Mouse (Mus musculus) layer of hippocampus, postnatal 36 days (tissue): Measurements from ENCODE around the gene Nmrk1. TPM values are rescaled to one million over a fixed set of nuclear protein-coding genes. Genes with fewer than 3 reads are reported as not detected.
A peak's percentile ranks its signal among the peaks of the same experiment; 100 is the strongest.

Source experiments
- DNase-seq, 2 experiments: peaks; one replicate each; pipeline ENCODE4 v3.0.0; 2022
- total RNA-seq, 2 experiments: library from RNA; stranded (reverse); gene quantifications; 2 replicates each; pipeline ENCODE4 v1.2.3; 2021

The Nmrk1 gene
- total RNA-seq, 2 experiments from 2014 or later = 9.5 to 9.6 TPM

DNA sequence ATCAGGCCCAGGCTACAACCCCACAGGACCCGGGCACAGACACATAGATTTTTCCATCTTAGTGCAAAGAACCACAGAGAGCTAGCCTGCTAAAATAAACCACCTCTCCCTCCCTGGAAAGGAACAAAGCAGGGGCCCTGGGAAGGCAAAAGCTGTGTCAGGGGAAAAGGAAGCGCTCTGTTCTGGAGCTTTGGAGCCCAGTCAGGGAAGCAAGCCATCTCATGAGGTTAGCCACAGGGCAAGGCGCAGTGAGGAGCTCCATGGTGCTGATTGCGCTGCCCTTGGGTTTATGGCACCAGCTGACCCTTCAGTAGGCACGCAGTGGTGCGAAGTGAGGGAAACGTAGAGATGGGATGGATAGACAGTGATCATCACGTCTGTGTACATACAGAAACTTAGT, 22.6 kb downstream of the Nmrk1 start:
- no peak for DNase-seq

DNA sequence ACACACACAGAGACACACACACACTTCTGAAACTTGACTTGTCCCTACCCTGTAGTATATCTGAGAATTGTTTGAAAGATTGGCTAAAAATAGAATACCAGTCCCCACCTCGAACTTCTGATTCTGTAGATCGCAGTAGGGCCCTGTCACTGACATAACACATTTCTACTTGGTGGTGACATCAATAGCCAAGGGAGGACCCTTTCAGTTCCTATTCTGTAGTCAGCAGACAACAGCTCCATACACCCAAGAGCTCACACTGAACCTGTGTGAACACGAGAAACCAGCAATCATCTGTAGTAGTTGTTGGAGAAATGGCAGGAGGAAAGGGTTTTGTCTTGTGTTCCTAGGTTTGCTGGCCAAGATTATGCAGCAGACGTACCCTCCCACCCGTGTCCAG, 23.2 kb downstream of the Nmrk1 start:
- no peak for DNase-seq

DNA sequence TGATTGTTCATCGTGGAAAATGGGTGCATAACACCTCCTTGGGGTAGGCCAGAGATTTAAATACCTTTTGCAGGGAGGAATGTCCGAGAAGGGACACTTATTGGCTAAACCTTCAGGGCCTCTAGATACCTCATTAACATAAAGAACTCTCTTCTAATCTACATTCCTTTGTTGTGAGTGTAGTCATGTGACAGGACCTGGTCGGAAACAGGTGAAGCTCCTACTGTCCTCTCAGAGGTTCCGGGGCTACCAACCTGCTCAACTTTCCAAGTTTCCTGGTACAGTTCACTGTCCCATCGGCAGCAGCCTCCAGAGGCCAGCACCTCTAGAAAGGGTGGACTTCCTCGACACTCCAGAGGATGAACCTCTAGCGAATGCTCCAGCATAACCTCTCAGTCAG, 24.2 kb downstream of the Nmrk1 start:
- DNase-seq = no peak

DNA sequence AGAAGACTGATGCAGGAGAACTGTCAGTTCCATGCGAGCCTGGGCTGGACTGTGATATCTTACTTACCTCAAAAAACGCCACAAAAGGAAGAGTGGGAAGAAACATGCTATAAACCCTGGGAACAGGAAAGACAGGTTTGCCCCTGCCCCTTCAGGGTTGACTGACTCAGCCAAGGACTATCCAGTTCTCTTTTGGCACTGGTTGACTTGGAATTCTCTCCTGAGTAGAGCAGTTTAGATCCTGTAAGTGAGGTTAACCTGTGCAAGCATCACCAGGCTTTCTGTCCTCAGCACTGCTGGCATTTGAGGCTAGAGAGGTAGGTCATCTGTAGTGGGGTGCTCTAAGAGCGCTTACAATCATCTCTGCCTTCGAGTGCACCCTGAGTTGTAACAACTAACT, 26.7 kb downstream of the Nmrk1 start:
- no peak for DNase-seq

DNA sequence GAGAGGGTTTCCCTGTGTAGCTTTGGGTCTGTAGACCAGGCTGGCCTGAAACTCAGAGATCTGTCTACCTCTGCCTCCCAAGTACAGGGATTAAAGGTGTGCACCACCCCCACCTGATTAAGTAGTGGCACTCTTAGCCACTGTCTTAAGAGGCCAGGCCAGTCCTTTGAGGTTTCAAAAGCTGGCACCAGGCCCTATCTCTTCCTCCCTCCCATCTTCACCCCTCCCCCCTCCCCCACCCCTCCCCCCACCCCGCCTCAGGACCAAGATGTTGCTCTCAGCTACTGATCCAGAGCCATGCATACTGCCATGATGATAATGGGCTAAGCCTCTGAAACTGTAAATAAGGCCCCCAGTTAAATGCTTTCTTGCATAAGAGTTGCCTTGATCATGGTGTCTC, 27.6 kb downstream of the Nmrk1 start:
- DNase-seq = no peak

DNA sequence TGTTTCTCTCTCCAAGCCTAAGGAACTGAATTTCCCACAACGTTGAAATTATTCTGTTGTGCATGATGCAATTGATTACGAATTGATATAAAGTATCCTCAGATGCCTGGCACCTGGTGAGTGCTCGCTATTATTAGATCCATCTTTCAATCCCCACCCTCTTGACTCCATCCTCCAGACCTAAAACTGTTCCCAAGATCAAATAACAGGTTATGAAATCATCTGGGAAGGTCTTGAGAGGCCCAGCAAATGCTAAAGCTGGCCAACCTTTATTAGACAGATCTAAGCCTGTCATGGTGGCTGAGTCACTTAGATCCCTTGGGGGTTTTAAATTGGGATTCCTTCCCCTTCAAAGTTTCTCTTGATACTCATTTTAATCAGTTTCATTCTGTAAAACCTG, 28.7 kb downstream of the Nmrk1 start:
- no peak for DNase-seq

DNA sequence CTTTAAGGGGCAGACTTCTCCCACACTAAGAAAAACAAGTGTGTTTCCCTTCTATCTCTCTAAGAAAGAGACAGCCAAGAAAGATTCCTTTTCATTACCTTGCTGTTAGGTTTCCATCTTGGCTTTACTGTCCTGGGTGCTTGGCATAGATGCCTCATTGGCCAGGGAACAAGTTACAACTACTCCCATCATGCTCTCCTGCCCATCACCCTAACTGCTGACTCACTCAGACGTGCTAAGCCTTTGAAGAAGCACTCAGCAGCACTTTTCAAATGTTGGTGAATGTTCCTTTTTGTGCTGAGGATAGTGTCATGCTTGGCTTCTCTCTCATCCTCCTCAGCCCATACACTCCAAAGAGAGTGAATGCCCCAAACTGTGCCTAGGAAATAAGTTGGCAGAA, 29.9 kb downstream of the Nmrk1 start:
- no peak for DNase-seq

DNA sequence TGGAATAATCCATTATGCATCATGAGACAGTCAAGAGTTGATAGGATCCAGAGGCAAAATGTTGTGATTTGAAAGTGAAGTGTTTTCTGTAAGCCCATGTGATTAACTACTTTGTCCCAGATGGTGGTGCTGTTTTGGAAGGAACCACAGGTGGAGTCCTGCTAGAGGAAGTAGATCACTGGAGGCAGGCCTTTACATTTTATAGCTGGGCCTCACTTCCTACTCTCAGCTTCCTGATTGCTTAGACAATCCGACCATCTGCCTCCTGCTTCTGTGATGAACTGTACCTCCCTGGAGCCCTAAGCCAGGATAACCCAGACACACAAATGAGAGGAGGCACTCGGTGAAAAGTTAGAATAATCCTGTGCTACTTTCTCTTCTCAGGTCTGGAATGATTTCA, 32.2 kb downstream of the Nmrk1 start:
- DNase-seq = no peak

DNA sequence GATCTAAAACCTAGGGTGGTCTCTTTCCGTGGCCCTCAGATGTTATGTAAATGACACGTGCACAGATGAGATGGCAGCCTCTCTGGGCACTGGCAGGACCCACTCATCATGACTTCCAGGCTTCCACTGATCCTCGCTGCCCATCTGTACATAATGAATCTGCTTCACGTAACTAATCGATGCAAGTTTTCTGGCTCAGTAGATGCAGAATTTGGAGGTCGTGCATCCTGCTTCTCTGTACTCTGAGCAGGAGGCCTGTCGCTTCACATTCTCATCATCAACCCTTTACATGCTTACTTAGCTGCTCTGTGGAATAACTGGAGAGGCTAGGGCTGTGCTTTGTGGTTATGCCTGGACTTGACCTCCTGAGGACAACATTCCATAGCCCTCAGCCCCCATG, 35.2 kb downstream of the Nmrk1 start:
- no peak for DNase-seq

DNA sequence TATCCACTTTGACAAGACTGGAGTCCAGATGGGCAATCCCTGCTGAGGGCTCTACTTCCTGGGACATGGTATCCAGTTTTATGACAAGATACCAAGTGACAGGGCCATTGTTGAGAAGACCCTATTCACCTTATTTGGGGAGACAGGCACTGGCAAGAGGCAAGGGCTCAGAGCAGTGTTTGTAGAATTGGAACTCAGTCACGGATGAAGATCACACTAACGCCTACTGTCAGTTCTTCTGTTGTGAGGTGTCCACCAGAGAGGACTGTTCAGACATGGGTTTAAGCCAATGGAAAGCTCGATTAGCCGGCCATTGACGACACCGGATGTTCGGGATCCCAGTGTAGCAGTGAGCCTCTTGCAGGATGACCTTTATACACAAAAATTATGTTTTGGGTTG, 37.8 kb downstream of the Nmrk1 start:
- DNase-seq = no peak

DNA sequence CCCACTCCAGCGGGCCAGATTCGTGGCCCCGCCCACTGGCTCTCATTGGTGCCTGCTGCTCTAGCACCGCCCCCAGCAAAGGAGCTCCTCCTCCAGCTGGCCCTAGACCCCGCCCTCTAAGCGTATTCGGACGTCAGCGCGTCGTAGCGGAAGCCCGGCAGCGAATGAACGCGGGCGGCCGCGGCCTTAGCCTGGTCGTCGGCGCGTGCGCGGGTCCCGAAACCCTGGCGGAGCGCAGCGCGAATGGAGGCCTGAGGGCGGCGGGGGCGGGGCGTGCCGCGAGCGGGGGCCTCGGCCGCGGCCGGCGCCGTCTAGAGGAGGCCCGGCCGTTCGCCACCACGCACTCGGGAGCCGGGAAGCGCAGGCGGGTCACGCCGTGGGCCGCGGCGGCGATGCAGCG, 38.9 kb downstream of the Nmrk1 start, which contains the start of gene Carnmt1:
Carnmt1 (plus strand) TSS at position 157 of the 400 bp plus-strand sequence.
- DNase-seq = peak; percentile 98

DNA sequence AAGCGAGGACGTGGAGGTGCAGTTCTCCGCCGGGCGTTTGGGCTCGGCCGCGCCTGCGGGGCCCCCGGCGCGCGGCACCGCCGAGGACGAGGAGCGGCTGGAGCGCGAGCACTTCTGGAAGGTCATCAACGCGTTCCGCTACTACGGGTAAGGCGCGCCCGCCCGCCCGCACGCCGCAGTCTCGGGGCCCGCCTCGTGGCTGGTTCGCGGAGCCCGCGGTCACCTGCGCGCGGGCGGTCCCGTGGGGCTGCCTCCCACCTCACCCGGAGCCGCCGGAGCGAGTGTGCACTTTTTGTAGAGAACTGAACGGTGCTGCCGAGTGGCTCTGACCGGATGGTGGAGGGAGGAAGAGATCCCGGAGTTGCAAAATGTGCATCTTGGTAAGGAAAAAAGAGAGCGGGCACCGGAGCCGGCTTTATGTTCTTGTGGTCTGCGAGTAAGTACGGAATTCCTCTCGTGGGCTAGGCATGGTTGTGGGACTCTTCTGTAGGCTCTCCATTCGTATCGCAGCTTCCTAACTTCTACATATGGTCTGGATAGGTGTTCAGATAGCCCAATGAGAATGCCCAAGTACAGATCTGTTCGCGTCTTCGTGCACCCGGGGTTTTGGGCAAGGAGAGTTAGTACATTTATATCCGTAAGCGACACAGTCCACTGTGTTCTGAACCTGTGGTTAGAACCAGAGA, 39.4 kb downstream of the Nmrk1 start:
- peak; percentile 42 to 44 for DNase-seq

DNA sequence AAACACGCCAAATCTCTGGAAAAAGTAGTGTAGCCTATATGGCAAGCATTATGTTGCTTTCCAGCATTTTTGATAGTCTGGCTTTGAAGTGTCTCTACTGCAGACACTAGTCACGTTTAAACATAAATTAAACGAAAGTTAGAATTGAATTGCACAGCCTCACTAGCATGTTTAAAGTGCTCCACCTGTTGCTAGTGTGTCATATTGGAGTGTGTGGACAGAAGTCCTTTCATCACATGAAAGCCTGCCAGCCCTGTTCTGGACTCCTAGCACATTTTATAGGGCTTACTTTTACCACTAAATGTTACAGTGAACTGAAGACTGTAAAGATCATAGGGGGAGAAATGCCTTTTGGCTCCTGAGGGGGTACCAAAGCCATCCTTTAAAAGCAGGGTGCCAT, 40.7 kb downstream of the Nmrk1 start:
- no peak for DNase-seq

DNA sequence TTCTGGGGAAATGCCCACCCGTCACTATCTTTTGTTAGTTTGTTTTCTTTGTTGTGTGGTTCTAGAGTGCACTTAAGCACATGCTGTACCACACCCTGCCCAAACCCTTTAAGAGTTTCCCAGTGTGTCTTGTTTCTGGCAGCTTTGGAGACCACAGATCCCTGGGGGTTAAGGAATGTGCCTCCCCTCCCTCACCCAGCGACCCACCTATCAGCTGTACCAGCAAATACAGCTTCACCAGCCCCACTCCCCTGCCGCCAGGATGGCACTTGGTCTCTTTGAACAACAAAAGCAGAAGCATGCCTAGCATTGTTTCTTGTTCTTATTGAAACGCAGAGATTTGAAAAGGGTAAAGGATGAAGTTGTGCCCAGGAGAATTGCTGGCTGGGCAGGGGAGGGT, 41.4 kb downstream of the Nmrk1 start:
- no peak for DNase-seq

DNA sequence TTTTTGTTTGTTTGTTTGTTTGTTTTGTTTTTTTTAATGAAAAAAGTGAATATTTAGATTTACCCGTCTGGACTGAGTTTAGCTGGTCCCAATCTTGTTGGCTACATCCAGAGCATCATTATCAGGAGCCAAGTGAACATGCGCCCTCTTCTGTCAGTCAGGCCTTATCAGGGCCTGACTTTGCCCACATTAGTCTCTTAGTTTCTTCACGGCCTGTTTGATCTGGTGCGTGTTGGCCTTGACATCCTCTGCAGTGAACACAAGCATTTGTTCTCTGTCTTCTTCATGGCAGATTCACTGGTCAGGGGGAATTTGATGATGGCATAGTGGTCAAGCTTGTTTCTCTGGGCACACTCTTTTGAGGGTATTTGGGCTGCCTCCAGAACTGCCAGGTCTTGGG, 50.4 kb downstream of the Nmrk1 start:
- DNase-seq = no peak

DNA sequence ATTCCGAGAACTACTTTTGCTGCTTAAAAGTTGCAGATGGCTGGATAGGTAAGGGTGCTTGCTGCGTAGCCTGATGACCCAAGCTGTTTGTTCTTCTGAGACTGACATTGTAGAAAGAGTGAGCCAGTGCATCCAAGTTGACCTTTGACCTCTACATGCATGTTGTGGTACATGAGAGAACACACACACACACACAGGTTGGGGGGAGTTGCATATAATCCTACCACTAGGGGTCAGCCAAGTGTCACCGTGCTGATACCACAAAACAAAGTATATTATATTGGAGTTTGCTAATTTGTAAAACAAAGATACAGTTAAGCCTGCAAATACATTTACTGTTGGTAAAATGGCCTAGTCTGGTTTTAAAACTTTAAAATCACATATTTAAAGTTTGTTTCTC, 55.8 kb downstream of the Nmrk1 start:
- no peak for DNase-seq

DNA sequence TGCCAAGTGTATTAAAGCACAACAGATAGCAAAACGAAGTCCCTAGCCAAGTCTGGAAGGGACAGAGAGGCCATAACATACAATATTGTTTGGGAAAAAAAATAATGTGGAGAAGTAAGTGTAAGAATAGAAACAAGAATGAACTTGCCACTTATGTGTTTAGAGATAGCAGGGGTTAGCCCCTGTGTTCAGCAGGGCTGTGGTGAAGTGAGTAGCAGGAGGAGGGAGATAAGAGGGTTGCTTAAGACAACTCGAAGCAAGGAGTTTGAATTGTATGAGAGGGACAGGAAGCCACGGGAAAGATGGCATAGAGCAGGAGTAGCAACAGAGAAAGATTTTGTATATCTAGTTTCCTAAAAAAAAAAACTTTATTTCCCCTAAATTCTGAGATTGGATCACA, 60.4 kb downstream of the Nmrk1 start:
- DNase-seq = no peak

DNA sequence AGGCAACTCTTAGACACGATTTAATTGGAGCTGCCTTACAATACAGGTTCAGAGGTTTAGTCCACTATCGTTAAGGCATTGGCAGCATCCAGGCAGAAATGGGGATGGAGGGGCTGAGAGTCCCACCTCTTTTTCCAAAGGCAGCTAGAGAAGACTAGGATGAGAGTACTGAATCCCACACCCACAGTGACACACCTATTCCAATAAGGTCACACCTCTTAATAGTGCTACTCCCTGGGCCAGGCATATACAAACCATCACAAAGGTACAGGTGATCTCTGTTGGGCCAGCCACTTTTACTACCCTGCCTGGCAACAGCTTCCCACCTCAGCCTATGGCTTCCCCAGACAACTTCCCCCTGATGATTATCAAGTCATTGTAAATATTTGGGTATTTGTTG, 61.0 kb downstream of the Nmrk1 start:
- DNase-seq = no peak

DNA sequence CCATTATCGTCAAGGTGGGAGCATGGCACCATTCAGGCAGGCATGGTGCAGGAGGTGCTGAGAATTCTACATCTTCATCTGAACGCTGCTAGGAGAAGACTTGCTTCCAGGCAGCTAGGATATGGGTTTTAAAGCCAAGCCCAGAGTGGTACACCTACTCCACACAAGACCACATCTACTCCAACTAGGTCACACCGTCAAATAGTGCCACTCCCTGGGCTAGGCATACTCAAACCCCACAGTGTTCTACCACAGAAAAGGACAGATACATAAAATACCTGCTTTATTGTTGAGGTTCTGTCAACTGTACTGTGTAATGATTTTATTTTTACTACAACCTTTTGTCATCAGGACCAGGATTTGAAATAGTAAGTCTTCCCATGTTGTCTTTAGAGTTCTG, 63.4 kb downstream of the Nmrk1 start:
- DNase-seq = no peak

DNA sequence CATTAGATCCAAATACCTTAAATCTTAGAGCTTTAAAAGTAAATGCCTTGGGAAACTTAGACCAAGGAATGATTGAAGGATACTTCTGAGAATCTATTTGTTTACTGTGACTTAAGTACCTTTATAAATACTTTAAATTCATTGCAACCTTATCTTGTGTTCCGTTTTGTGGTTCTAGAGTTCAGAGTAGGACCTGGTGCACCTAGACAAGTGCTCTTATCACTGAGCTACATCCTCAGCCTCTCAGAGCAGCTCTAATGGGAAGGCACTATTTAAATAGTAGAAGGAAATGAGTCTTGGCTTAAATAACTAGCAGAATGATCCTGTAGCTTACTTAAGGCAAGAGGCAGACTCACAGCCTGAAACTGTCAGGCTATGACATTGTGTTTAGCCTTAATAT, 63.8 kb downstream of the Nmrk1 start:
- no peak for DNase-seq

Other genes starting within 250 kb of the Nmrk1 start
- gene Ostf1, start 127 bp upstream of the Nmrk1 start, total RNA-seq = 10 to 100 TPM; 30.9 to 34.4 TPM
- 10 to 100 TPM; 13.8 to 14.5 TPM for gene Carnmt1, start 38.8 kb downstream of the Nmrk1 start, total RNA-seq
- 10 to 100 TPM; 23.7 to 26.1 TPM for gene D030056L22Rik, start 81.2 kb downstream of the Nmrk1 start, total RNA-seq
- gene Trpm6, start 118.0 kb downstream of the Nmrk1 start, total RNA-seq = under 1 TPM; 0.18 to 0.32 TPM